Mouse (Mus musculus): Measurements from ENCODE around the gene Stx18.

Gene Stx18

GRCm38 (mm10) chr5:38076326-38076725 is 37.8 kb downstream of the Stx18 start:
- no peak for ATAC-seq (ENCODE audit: insufficient number of reproducible peaks, low FRiP score, low TSS enrichment)

DNA sequence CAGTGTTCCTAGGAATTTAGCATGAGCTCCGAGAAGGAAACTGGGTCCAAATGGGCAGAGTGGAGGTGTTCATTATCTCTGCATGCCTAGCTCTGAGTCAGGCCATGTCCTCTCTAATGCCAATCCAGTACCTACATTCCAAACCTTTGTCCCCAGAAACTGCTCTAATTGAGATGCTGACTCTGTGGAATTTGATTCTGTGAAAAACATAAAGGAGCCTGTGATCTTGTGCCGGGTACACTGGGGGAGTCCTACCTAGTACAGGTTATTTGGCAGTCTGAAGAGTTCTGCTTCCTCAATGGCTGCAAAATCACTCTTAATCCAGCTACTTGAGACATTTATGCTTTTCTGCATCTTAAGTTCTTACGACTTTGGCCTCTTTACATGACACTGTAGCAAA is 40.0 kb downstream of the Stx18 start:
- no peak for ATAC-seq (ENCODE audit: insufficient number of reproducible peaks, low FRiP score, low TSS enrichment)

GRCm38 (mm10) chr5:38080472-38080871 is 41.9 kb downstream of the Stx18 start:
- no peak for ATAC-seq (ENCODE audit: insufficient number of reproducible peaks, low FRiP score, low TSS enrichment)

GRCm38 (mm10) chr5:38082589-38082988 is 44.0 kb downstream of the Stx18 start:
- ATAC-seq (ENCODE audit: insufficient number of reproducible peaks, low FRiP score, low TSS enrichment): no peak

- no peak for ATAC-seq (ENCODE audit: insufficient number of reproducible peaks, low FRiP score, low TSS enrichment)
Observed at GRCm38 (mm10) chr5:38083362-38083761, 44.8 kb downstream of the Stx18 start.

DNA sequence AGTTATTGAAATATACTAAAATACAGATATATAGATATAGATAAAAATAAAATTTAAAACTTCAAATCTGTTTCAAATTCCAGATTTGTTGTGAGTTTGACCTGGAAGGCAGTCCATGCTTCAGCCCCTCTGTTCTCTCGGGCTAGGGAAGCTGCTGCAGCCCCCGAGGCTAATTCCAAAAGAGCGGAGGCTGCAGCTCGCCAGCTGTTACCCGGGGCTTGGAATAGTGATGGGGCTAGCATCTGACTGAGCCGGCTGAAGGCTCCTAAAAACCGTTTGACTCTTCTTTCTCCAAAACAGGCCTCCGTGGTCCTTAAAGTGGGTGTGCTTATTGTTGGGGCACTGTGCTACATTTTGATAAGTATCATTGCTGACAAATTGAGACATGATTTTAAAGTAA is 46.1 kb downstream of the Stx18 start:
- no peak for ATAC-seq (ENCODE audit: insufficient number of reproducible peaks, low FRiP score, low TSS enrichment)

- peak; percentile 61; the same call in 1 of the 2 replicates for ATAC-seq (ENCODE audit: insufficient number of reproducible peaks, low FRiP score, low TSS enrichment)
Observed at GRCm38 (mm10) chr5:38085561-38086392, 47.2 kb downstream of the Stx18 start.

DNA sequence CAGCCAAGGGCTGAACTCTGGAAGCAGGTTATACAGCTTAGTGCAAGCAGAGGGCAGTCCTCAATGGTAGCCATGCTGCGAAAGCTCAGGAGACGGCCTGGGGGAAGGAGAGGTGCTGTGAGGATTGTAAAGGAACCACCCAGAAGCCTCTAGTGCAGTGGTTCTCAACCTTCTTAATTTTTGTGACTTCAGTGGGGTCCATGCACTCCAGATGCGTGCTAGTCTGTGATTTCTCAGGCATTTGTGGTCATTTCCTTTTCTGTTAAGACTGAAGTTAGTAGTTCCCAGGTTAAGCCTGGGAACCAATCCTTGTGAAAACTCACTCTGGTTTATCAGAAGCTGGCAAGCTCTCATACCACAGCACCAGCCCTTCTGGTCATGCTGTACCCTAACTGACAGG is 51.6 kb downstream of the Stx18 start:
- no peak for ATAC-seq (ENCODE audit: insufficient number of reproducible peaks, low FRiP score, low TSS enrichment)

DNA sequence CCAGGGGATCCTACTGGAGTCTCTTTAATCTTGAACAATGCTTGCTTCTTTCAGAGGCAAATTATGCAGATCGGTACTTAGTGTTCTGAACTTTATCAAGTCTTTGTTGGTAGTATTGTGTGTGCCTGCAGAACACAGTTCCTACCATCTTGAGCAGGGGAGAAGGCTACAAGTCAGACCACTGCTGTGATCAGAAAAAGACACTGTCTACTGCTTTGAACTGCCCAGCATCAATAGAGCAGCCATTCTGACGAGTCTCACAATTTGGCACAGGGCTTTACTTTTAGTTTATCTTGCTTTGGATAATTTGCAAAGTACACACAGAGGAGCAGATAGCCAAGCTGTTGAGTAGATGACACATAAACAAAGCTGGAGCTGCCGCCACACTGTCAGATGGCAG is 52.0 kb downstream of the Stx18 start:
- no peak for ATAC-seq (ENCODE audit: insufficient number of reproducible peaks, low FRiP score, low TSS enrichment)

DNA sequence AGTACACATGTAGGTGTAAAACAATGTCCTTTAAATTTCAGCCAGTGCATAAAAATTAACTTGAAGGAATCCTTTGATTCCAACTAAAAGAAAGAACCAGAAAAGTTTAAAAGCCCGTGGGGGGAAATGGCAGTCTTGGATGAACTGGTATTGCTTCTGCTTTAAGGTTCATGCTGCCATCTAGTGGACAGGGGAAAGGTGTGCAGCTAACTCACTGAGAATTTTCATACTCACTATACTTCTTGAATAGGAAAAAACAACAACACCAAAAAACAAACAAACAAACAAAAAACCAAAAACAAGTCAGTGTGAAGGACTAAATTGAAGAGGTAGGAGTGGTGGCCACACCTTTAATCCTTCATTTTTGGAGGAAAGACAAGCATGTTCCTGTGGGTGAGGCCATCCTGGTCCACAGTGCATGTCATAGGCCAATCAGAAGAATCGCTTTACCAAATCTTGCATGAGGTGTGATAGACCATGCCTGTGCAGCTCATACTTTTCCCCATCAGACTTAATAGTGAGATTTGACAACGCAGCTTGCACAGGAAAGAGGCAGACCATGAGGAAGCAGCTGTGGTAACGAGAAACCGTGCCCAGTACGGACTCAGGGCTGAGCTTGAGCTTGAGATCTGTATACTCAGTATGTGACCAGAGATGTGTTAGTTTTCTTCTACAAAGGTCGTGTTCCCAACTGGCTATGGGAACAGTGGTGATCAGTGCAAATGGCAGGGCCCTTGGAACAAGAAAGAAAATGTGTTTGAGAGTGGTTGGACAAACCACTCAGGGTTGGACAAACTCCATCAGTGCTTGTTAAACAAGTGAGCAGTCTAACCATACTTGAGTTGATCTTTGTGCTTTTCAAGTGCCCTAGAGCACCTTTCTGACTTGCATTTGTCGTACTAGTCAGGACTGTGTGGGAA is 52.8 kb downstream of the Stx18 start:
- ATAC-seq (ENCODE audit: insufficient number of reproducible peaks, low FRiP score, low TSS enrichment): 0 out of 2 replicates have a peak, but pooled peaks have one; percentile 38

DNA sequence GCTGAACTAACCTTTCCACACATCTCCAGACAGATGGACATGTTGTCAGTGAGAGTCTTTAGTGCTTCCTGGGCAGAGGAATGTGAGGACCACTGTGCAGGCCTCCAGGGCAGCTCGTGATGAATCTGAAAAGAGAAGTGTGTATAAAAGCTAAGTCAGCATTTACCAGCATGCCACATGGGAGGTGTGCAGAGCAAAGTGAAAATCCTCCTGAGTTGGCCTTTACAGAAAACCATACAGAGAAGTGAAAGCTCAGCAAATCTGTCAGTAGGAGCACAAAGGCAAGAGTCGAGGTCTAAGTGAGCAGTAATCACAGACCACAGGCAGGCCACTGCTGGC is 53.4 kb downstream of the Stx18 start:
- ATAC-seq (ENCODE audit: insufficient number of reproducible peaks, low FRiP score, low TSS enrichment): no peak

- no peak for ATAC-seq (ENCODE audit: insufficient number of reproducible peaks, low FRiP score, low TSS enrichment)
Observed at GRCm38 (mm10) chr5:38094331-38094730, 55.8 kb downstream of the Stx18 start.

GRCm38 (mm10) chr5:38097501-38098093 is 59.1 kb downstream of the Stx18 start:
- 0 out of 2 replicates have a peak, but pooled peaks have one; percentile 54 for ATAC-seq (ENCODE audit: insufficient number of reproducible peaks, low FRiP score, low TSS enrichment)

GRCm38 (mm10) chr5:38099139-38099676 is 60.7 kb downstream of the Stx18 start:
- ATAC-seq (ENCODE audit: insufficient number of reproducible peaks, low FRiP score, low TSS enrichment): no peak

DNA sequence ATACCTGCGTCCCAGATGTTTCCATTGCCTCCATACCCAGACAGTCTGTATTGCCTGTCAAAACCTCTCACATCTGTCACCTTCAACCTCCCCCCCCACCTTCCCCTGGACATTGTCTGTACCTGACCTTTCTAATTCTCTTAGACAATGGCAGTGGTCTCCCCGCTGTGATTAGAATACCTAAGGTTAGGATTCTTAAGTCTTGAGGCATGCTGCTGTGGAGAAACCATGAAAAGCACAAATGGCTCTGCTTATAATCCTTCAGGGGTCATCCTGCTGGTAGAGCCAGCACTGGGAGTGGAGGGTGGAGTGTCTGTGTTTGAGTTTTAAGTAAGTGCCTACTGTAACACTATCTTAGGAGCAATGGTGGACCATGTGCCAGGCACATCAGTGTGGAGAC is 64.4 kb downstream of the Stx18 start:
- no peak for ATAC-seq (ENCODE audit: insufficient number of reproducible peaks, low FRiP score, low TSS enrichment)

- ATAC-seq (ENCODE audit: insufficient number of reproducible peaks, low FRiP score, low TSS enrichment): no peak
Observed at GRCm38 (mm10) chr5:38106080-38106697, 67.6 kb downstream of the Stx18 start.

- ATAC-seq (ENCODE audit: insufficient number of reproducible peaks, low FRiP score, low TSS enrichment): no peak
Observed at GRCm38 (mm10) chr5:38106807-38107206, 68.3 kb downstream of the Stx18 start.

GRCm38 (mm10) chr5:38114526-38114925 is 76.0 kb downstream of the Stx18 start:
- ATAC-seq (ENCODE audit: insufficient number of reproducible peaks, low FRiP score, low TSS enrichment): no peak

DNA sequence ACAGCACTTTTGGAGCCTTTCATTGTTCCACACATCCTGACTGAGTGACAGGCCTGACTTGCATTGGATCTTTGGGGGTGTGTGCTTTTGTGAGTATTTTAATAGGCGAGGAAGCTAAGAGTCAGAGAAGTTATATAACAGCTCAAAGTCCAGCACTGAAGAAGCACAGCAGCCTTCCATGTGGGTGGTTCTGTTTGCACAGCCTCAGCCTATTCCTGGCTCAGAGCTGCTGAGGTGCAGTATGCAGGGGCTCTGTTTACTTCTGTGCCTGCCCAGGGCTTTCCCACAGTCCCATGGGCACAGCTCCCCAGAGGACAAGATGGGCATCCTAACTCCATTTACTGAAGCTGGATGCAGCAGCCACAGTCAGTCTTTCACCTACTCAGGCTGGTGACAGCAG is 78.5 kb downstream of the Stx18 start:
- ATAC-seq (ENCODE audit: insufficient number of reproducible peaks, low FRiP score, low TSS enrichment): 0 out of 2 replicates have a peak, but pooled peaks have one; percentile 26

DNA sequence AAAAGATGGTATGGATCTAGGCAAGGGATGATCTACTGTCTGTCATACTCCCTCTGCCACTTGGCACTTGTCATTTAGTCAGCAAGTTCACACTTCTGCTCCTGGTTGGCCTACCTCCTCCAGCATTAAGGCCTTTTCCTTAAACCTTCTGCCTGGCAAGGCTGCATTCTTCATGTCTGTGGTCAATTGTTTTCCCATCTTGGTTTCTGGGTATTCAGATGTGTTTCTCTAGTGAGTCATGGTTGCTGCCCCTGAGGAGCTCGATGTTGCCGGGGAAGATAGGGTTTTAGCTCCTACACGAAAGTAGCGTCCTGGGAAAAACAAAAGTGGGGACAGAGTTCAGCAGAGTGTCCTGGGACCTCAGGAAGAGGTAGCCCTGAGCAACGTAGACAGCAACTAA is 80.7 kb downstream of the Stx18 start:
- ATAC-seq (ENCODE audit: insufficient number of reproducible peaks, low FRiP score, low TSS enrichment): no peak

All from cerebellum, adult (tissue).